Mouse (Mus musculus): ENCODE measurements around the gene Gm10945.

DNA sequence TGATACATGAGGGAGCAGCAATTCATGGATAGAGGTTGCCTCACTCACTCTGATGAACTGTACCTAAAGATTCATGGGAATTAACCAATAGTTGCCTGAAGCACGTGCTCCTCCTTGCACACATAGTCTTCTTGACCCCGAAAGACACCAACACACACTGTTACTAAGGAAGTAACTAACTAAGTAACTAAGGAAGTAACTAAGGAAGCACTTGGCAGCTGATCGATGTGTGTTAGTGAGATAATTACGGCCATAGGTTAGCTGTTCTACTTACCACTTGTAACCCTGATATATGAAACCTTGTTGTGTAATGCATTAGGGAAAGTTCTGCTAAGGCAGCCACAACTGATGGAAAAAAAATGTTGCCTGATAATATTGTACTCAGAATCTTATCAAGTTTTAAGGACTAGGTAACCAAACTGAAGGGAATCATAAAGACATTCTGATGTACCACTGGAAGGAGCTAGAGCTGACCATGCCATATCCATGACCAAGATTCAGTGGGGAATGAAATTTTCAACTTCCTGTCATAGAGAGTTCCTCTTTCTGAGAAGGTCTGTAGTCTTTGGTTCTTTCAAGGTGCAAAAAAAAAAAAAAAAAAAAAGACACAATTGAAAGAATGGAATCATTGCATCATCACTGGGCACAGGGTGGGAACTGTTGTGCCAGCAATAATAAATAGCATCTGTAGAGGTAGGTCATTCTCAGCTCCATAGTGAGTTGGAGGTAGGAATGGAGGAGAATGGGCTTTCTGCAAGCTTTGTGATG, 44.2 kb downstream of the Gm10945 start:
- TF ChIP-seq CTCF (IDR thresholded peaks at IDR 0.05; ENCODE audit: borderline replicate concordance, control insufficient read depth, extremely low read depth, insufficient read depth, low read length, poor library complexity) = no peak
- no peak for TF ChIP-seq POLR2A (IDR thresholded peaks at IDR 0.05; ENCODE audit: control insufficient read depth, extremely low read depth, insufficient read depth, low read length, poor library complexity)
